Mouse (Mus musculus): Measurements from ENCODE around the gene Ranbp2. TPM values are rescaled to one million over a fixed set of nuclear protein-coding genes. Genes with fewer than 3 reads are reported as not detected.
"Not testable (repeated sequence)": the region's sequence is repeated elsewhere in the genome, so short reads cannot be mapped to it uniquely, and the experiment has no call there.

Ranbp2 gene
- total and polyA plus RNA-seq, 2 experiments from 2014 or later = 12.9 to 32.6 TPM

GRCm38 (mm10) chr10:58532177-58532576 lies 85.5 kb downstream of the Ranbp2 start:
- DNase-seq (ENCODE audit: low spot score) (no peak), ATAC-seq (no peak)
- Histone ChIP-seq H3K4me1 (ENCODE audit: insufficient read depth, low read length) (no peaks in the 10 kb centered on the region), H3K27me3 (ENCODE audit: insufficient read depth, low read length) (no peaks in the 10 kb centered on the region), H3K9me3 (ENCODE audit: low read length) (no peaks in the 10 kb centered on the region), H3K4me3 (ENCODE audit: low read length) (no peak overlapping the region), H3K9ac (replicated peaks; ENCODE audit: low read length) (no peak overlapping the region), H3K36me3 (ENCODE audit: insufficient read depth, low read length) (no peaks in the 10 kb centered on the region), H3K27ac (no peak overlapping the region), H3K4me2 (ENCODE audit: low read depth, low read length) (no peak overlapping the region)
- no peak for TF ChIP-seq CTCF (IDR thresholded peaks at IDR 0.05; ENCODE audit: low read depth)
- 94% methylated on average over 2 of the region's 2 CpGs for WGBS

GRCm38 (mm10) chr10:58536276-58536675 lies 89.6 kb downstream of the Ranbp2 start:
- H3K27me3 ChIP-seq (ENCODE audit: insufficient read depth, low read length); H3K9ac ChIP-seq (replicated peaks; ENCODE audit: low read length); H3K27ac ChIP-seq; H3K4me2 ChIP-seq (ENCODE audit: low read depth, low read length); H3K9me3 ChIP-seq (ENCODE audit: low read length); H3K4me3 ChIP-seq (ENCODE audit: low read length); DNase-seq (ENCODE audit: low spot score); H3K4me1 ChIP-seq (ENCODE audit: insufficient read depth, low read length); ATAC-seq; H3K36me3 ChIP-seq (ENCODE audit: insufficient read depth, low read length): not testable (repeated sequence)
- 80% methylated on average over 5 of the region's 5 CpGs for WGBS

GRCm38 (mm10) chr10:58540613-58541012 lies 93.9 kb downstream of the Ranbp2 start:
- ATAC-seq = no peak
- DNase-seq (ENCODE audit: low spot score) = peak; percentile 50
- Histone ChIP-seq H3K9me3 (ENCODE audit: low read length) (no peaks in the 10 kb centered on the region), H3K4me1 (ENCODE audit: insufficient read depth, low read length) (no peaks in the 10 kb centered on the region), H3K4me2 (ENCODE audit: low read depth, low read length) (no peak overlapping the region), H3K36me3 (ENCODE audit: insufficient read depth, low read length) (no peaks in the 10 kb centered on the region), H3K9ac (replicated peaks; ENCODE audit: low read length) (no peak overlapping the region), H3K4me3 (ENCODE audit: low read length) (no peak overlapping the region), H3K27ac (no peak overlapping the region), H3K27me3 (ENCODE audit: insufficient read depth, low read length) (no peaks in the 10 kb centered on the region)
- peak; percentile 37; the same call in 1 of the 2 replicates for TF ChIP-seq CTCF (IDR thresholded peaks at IDR 0.05; ENCODE audit: low read depth)
- WGBS = 53% methylated on average over 13 of the region's 13 CpGs

Other genes starting within 250 kb of the Ranbp2 start
- gene AW822073, start 222.0 kb upstream of the Ranbp2 start, total RNA-seq (2014; rRNA removed) = not detected in 2 replicates
- gene AW822073, start 222.0 kb upstream of the Ranbp2 start, polyA plus RNA-seq (2015; fragmentation: Nextera tagmentation; extraction: Ambion mirVana) = not detected in 2 replicates
- 0.83 TPM in 1 of 2 replicates, not detected in the other for gene Duxf3, start 214.2 kb upstream of the Ranbp2 start, total RNA-seq (2014; rRNA removed)
- gene Duxf3, start 214.2 kb upstream of the Ranbp2 start, polyA plus RNA-seq (2015; fragmentation: Nextera tagmentation; extraction: Ambion mirVana) = not detected in 2 replicates
- gene Gm4981, start 210.2 kb upstream of the Ranbp2 start, total RNA-seq (2014; rRNA removed) = not detected in 2 replicates
- gene Gm4981, start 210.2 kb upstream of the Ranbp2 start, polyA plus RNA-seq (2015; fragmentation: Nextera tagmentation; extraction: Ambion mirVana) = not detected in 2 replicates
- gene Gcc2, start 191.4 kb upstream of the Ranbp2 start, total RNA-seq (2014; rRNA removed) = 29.9 and 32.0 TPM in 2 replicates
- 109 and 113 TPM in 2 replicates for gene Gcc2, start 191.4 kb upstream of the Ranbp2 start, polyA plus RNA-seq (2015; fragmentation: Nextera tagmentation; extraction: Ambion mirVana)
- gene Lims1, start 123.5 kb upstream of the Ranbp2 start, total RNA-seq (2014; rRNA removed) = 31.6 and 38.5 TPM in 2 replicates
- 55.7 and 58.7 TPM in 2 replicates for gene Lims1, start 123.5 kb upstream of the Ranbp2 start, polyA plus RNA-seq (2015; fragmentation: Nextera tagmentation; extraction: Ambion mirVana)
- gene Ccdc138, start 51.0 kb downstream of the Ranbp2 start, total RNA-seq (2014; rRNA removed) = 0.83 and 2.0 TPM in 2 replicates
- 6.4 and 6.9 TPM in 2 replicates for gene Ccdc138, start 51.0 kb downstream of the Ranbp2 start, polyA plus RNA-seq (2015; fragmentation: Nextera tagmentation; extraction: Ambion mirVana)
- gene Edar, start 228.7 kb downstream of the Ranbp2 start, total RNA-seq (2014; rRNA removed) = 0.11 and 0.16 TPM in 2 replicates
- gene Edar, start 228.7 kb downstream of the Ranbp2 start, polyA plus RNA-seq (2015; fragmentation: Nextera tagmentation; extraction: Ambion mirVana) = 0.08 TPM in 2 replicates